Mouse (Mus musculus) intestine, postnatal 0 days (tissue): ENCODE results near the gene Mrpl51. TPM values are rescaled to one million over a fixed set of nuclear protein-coding genes. Genes with fewer than 3 reads are reported as not detected.
A peak's percentile ranks its signal among the peaks of the same experiment; 100 is the strongest.

Experiments
- ATAC-seq: fragments of 200-750 bp; cut with Nextera tagmentation; 2 replicates; pipeline ENCODE4 v1.8.0; 2017; ENCODE audit warnings: mild to moderate bottlenecking, moderate TSS enrichment, moderate library complexity
- H3K27ac ChIP-seq: fragments of 300-500 bp; sonication (generic); 2 replicates; pipeline ENCODE4 v1.5.1; 2014; ENCODE audit warnings: mild to moderate bottlenecking, low read depth, low read length, moderate library complexity
- H3K27me3 ChIP-seq: fragments of 300-500 bp; sonication (generic); replicated peaks from 2 replicates; pipeline ENCODE4 v1.6.1; 2014; ENCODE audit warnings: low read length, mixed read lengths; ENCODE audit not compliant: control insufficient read depth, insufficient read depth
- H3K36me3 ChIP-seq: fragments of 300-500 bp; sonication (generic); 2 replicates; pipeline ENCODE4 v1.6.1; 2014; ENCODE audit warnings: mild to moderate bottlenecking, moderate library complexity; ENCODE audit not compliant: control insufficient read depth, insufficient read depth
- H3K4me1 ChIP-seq: fragments of 300-500 bp; sonication (generic); replicated peaks from 2 replicates; pipeline ENCODE4 v1.6.1; 2014; ENCODE audit warnings: antibody characterized with exemption, low read length, mixed read lengths; ENCODE audit not compliant: control insufficient read depth, insufficient read depth
- H3K4me2 ChIP-seq: fragments of 300-500 bp; sonication (generic); replicated peaks from 2 replicates; pipeline ENCODE4 v1.6.1; 2014; ENCODE audit warnings: low read depth, mild to moderate bottlenecking, moderate library complexity
- H3K4me3 ChIP-seq: fragments of 300-500 bp; sonication (generic); 2 replicates; pipeline ENCODE4 v1.5.1; 2014; ENCODE audit warnings: low read depth, low read length
- H3K9ac ChIP-seq: fragments of 300-500 bp; sonication (generic); 2 replicates; pipeline ENCODE4 v1.6.1; 2014; ENCODE audit warnings: mild to moderate bottlenecking, low read depth, low read length
- H3K9me3 ChIP-seq: fragments of 300-500 bp; sonication (generic); 2 replicates; pipeline ENCODE4 v1.6.1; 2016; ENCODE audit warnings: mixed run types; ENCODE audit not compliant: control insufficient read depth
- CTCF ChIP-seq: sonication (generic); IDR thresholded peaks from 2 replicates; pipeline ENCODE4 v1.5.1; 2016; ENCODE audit warnings: low read depth, mild to moderate bottlenecking, control low read depth, antibody characterized with exemption, moderate library complexity
- WGBS: fragments of 180-500 bp; shearing (Covaris S2); extraction: QIAGEN DNeasy Blood & Tissue Kit; methylation state at CpG from one replicate; pipeline ENCODE4 v1.1.7; 2014; 5-methylcytosine and 5-hydroxymethylcytosine counted together
- polyA plus RNA-seq: library from polyadenylated mRNA; unstranded; fragments of >200 nt; fragmentation: Nextera tagmentation; extraction: Ambion mirVana; gene quantifications from 2 replicates; pipeline ENCODE4 v1.2.1, GENCODE M21; 2015

Gene Mrpl51
- polyA plus RNA-seq, 1 experiment from 2014 or later: 282 TPM

GRCm38 (mm10) chr6:125146148-125146547, 45.5 kb upstream of the Mrpl51 start:
- TF ChIP-seq CTCF: no peak
- H3K27ac ChIP-seq: no peak overlapping the region
- H3K9ac ChIP-seq: 0 out of 2 replicates have a peak overlapping the region, but pooled peaks have one; percentile 62

GRCm38 (mm10) chr6:125146797-125147196, 44.8 kb upstream of the Mrpl51 start:
- WGBS: 71% methylated on average over 4 of the region's 4 CpGs
- Histone ChIP-seq H3K9ac (no peak overlapping the region), H3K4me3 (no peak overlapping the region), H3K27ac (no peak overlapping the region), H3K4me1 (no peaks in the 10 kb centered on the region), H3K9me3 (no peaks in the 10 kb centered on the region), H3K36me3 (peaks cover 8% of the 10 kb centered on the region; the same call in 1 of the 2 replicates), H3K27me3 (no peaks in the 10 kb centered on the region), H3K4me2 (no peak overlapping the region; the same call in 1 of the 2 replicates)
- ATAC-seq: no peak
- no peak for TF ChIP-seq CTCF

More at GRCm38 (mm10) chr6:125146148-125146547, 45.5 kb upstream of the Mrpl51 start:
- Histone ChIP-seq H3K36me3 (peaks cover 15% of the 10 kb centered on the region), H3K4me2 (peak overlapping the region; percentile 68), H3K9me3 (no peaks in the 10 kb centered on the region), H3K27me3 (no peaks in the 10 kb centered on the region), H3K4me3 (peak overlapping the region; percentile 57), H3K4me1 (no peaks in the 10 kb centered on the region)
- ATAC-seq: no peak
- WGBS: 64% methylated on average over 7 of the region's 7 CpGs

- Histone ChIP-seq H3K9me3 (no peaks in the 10 kb centered on the region), H3K27me3 (no peaks in the 10 kb centered on the region), H3K36me3 (peaks cover 3% of the 10 kb centered on the region; the same call in 1 of the 2 replicates), H3K4me1 (no peaks in the 10 kb centered on the region), H3K4me3 (no peak overlapping the region), H3K4me2 (no peak overlapping the region; the same call in 1 of the 2 replicates), H3K9ac (no peak overlapping the region), H3K27ac (no peak overlapping the region)
- WGBS: 66% methylated on average over 10 of the region's 10 CpGs
- TF ChIP-seq CTCF: no peak
- no peak for ATAC-seq
Observed at GRCm38 (mm10) chr6:125147329-125147728, 44.3 kb upstream of the Mrpl51 start.

GRCm38 (mm10) chr6:125148251-125148925, 43.2 kb upstream of the Mrpl51 start:
- no peak for ATAC-seq
- TF ChIP-seq CTCF: no peak
- no peak overlapping the region for H3K27ac ChIP-seq
- peaks cover 11% of the 10 kb centered on the region; the same call in 1 of the 2 replicates for H3K36me3 ChIP-seq
- no peak overlapping the region for H3K4me3 ChIP-seq
- no peaks in the 10 kb centered on the region for H3K4me1 ChIP-seq
- no peaks in the 10 kb centered on the region for H3K27me3 ChIP-seq
- 0 out of 2 replicates have a peak overlapping the region, but pooled peaks have one; percentile 1 for H3K9ac ChIP-seq
- 53% methylated on average over 18 of the region's 18 CpGs for WGBS
- no peaks in the 10 kb centered on the region for H3K9me3 ChIP-seq
- no peak overlapping the region for H3K4me2 ChIP-seq

GRCm38 (mm10) chr6:125148926-125149568, 42.6 kb upstream of the Mrpl51 start:
- Histone ChIP-seq H3K4me1 (no peaks in the 10 kb centered on the region), H3K27ac (no peak overlapping the region), H3K27me3 (no peaks in the 10 kb centered on the region), H3K4me3 (no peak overlapping the region), H3K9ac (0 out of 2 replicates have a peak overlapping the region, but pooled peaks have one; percentile 1), H3K4me2 (no peak overlapping the region), H3K36me3 (peaks cover 11% of the 10 kb centered on the region; the same call in 1 of the 2 replicates), H3K9me3 (no peaks in the 10 kb centered on the region)
- no peak for TF ChIP-seq CTCF
- WGBS: 66% methylated on average over 16 of the region's 16 CpGs
- no peak for ATAC-seq

- TF ChIP-seq CTCF: no peak
- Histone ChIP-seq H3K27me3 (no peaks in the 10 kb centered on the region), H3K4me2 (no peak overlapping the region), H3K4me1 (no peaks in the 10 kb centered on the region), H3K36me3 (peaks cover 11% of the 10 kb centered on the region; the same call in 1 of the 2 replicates), H3K4me3 (no peak overlapping the region), H3K9me3 (no peaks in the 10 kb centered on the region), H3K27ac (no peak overlapping the region), H3K9ac (0 out of 2 replicates have a peak overlapping the region, but pooled peaks have one; percentile 1)
- 82% methylated on average over 7 of the region's 7 CpGs for WGBS
- ATAC-seq: no peak
Observed at GRCm38 (mm10) chr6:125149569-125149950, 42.0 kb upstream of the Mrpl51 start.
